Mouse (Mus musculus) liver, embryonic 11.5 days (tissue): ENCODE measurements around the gene Mroh3. TPM values are rescaled to one million over a fixed set of nuclear protein-coding genes. Genes with fewer than 3 reads are reported as not detected.
A peak's percentile ranks its signal among the peaks of the same experiment; 100 is the strongest.

ENCODE experiments used
- ATAC-seq: fragments of 200-750 bp; cut with Nextera tagmentation; replicated peaks from 2 replicates; pipeline ENCODE4 v1.8.0; 2017; ENCODE audit warnings: moderate number of reproducible peaks, mild to moderate bottlenecking, moderate TSS enrichment, moderate library complexity; ENCODE audit not compliant: low FRiP score
- DNase-seq: peaks from one replicate; pipeline ENCODE4 v3.0.0-alpha.2; 2017; ENCODE audit warnings: low spot score
- H3K27ac ChIP-seq: fragments of 300-500 bp; sonication (generic); 2 replicates; pipeline ENCODE4 v1.5.1; 2014; ENCODE audit warnings: mild to moderate bottlenecking, low read depth, low read length, control low read depth
- H3K27me3 ChIP-seq: fragments of 300-500 bp; sonication (generic); replicated peaks from 2 replicates; pipeline ENCODE4 v1.6.1; 2014; ENCODE audit warnings: low read length, mixed read lengths; ENCODE audit not compliant: control insufficient read depth, insufficient read depth
- H3K36me3 ChIP-seq: fragments of 300-500 bp; sonication (generic); 2 replicates; pipeline ENCODE4 v1.6.1; 2014; ENCODE audit warnings: mild to moderate bottlenecking, low read length, moderate library complexity, mixed read lengths; ENCODE audit not compliant: control insufficient read depth, insufficient read depth
- H3K4me1 ChIP-seq: fragments of 300-500 bp; sonication (generic); replicated peaks from 2 replicates; pipeline ENCODE4 v1.6.1; 2014; ENCODE audit warnings: low read length, mixed read lengths; ENCODE audit not compliant: control insufficient read depth, insufficient read depth
- H3K4me2 ChIP-seq: fragments of 300-500 bp; sonication (generic); 2 replicates; pipeline ENCODE4 v1.6.1; 2014; ENCODE audit warnings: mild to moderate bottlenecking, control low read depth, moderate library complexity
- H3K4me3 ChIP-seq: fragments of 300-500 bp; sonication (generic); 2 replicates; pipeline ENCODE4 v1.5.1; 2014; ENCODE audit warnings: low read depth, low read length, control low read depth
- H3K9ac ChIP-seq: fragments of 300-500 bp; sonication (generic); 2 replicates; pipeline ENCODE4 v1.6.1; 2014; ENCODE audit warnings: low read depth, low read length, control low read depth
- H3K9me3 ChIP-seq: fragments of 300-500 bp; sonication (generic); 2 replicates; pipeline ENCODE4 v1.6.1; 2016; ENCODE audit warnings: low read length, inconsistent platforms, mixed read lengths; ENCODE audit not compliant: control insufficient read depth
- WGBS: fragments of 180-500 bp; shearing (Covaris S2); extraction: QIAGEN DNeasy Blood & Tissue Kit; methylation state at CpG from one replicate; pipeline ENCODE4 v1.1.7; 2014; 5-methylcytosine and 5-hydroxymethylcytosine counted together
- polyA plus RNA-seq: library from polyadenylated mRNA; unstranded; fragments of >200 nt; fragmentation: Nextera tagmentation; extraction: Ambion mirVana; gene quantifications from 2 replicates; pipeline ENCODE4 v1.2.1, GENCODE M21; 2014

The Mroh3 gene
- polyA plus RNA-seq, 1 experiment from 2014 or later, result not detected

DNA sequence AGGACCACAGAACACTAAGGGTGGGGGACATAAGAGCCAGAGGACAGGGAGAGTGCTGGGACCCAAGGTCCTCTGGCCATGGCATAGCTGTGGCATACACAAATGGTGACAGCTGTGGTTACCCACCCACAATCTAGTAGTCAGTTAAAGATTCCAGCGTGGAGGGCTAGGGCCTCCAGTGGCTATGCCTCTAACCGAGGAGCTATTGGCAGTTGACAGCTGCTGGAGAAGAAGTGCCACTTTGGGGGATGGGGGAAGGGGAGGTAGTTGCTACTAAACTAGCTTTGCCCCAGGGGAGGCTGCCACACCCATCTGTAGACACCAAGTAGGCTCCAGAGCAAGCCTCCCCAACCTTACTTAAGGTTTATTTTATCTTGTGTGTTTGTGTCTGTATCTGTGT is 40.8 kb upstream of the Mroh3 start:
- WGBS, result 26% methylated on average over 2 of the region's 2 CpGs
- Histone ChIP-seq H3K9me3 (no peaks in the 10 kb centered on the region), H3K27ac (no peak overlapping the region), H3K4me2 (no peak overlapping the region), H3K36me3 (no peaks in the 10 kb centered on the region), H3K9ac (no peak overlapping the region), H3K4me3 (no peak overlapping the region), H3K27me3 (peaks cover 20% of the 10 kb centered on the region), H3K4me1 (no peaks in the 10 kb centered on the region)
- DNase-seq (no peak), ATAC-seq (no peak)

DNA sequence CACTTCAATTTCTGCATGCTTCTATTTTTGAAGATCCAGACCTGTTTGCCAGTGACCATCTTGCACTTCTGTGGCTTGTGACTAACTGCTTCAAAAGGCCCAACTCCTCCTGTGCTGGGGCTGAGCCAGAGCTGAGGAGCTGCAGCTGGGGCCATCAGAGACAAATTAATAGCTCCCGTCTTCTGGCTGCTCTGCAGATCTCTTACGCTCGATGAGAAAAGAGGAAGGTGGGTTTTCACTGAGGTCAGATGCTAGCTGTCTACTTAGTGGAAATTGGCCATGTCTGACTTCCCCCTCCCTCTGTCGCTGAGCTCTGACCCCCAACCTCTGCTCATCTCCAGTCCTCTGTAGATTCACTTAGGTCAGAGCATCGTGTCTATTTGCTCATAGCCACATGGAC is 37.0 kb upstream of the Mroh3 start:
- H3K27me3 ChIP-seq, result 0 out of 2 replicates have a peak, but pooled peaks cover 2% of the 10 kb centered on the region
- no peak overlapping the region for H3K27ac ChIP-seq
- DNase-seq, result no peak
- WGBS, result 33% methylated on average over 5 of the region's 5 CpGs
- no peak for ATAC-seq
- H3K4me1 ChIP-seq, result no peaks in the 10 kb centered on the region
- no peaks in the 10 kb centered on the region for H3K36me3 ChIP-seq
- H3K9me3 ChIP-seq, result no peaks in the 10 kb centered on the region
- H3K9ac ChIP-seq, result no peak overlapping the region
- no peak overlapping the region for H3K4me3 ChIP-seq
- no peak overlapping the region for H3K4me2 ChIP-seq

DNA sequence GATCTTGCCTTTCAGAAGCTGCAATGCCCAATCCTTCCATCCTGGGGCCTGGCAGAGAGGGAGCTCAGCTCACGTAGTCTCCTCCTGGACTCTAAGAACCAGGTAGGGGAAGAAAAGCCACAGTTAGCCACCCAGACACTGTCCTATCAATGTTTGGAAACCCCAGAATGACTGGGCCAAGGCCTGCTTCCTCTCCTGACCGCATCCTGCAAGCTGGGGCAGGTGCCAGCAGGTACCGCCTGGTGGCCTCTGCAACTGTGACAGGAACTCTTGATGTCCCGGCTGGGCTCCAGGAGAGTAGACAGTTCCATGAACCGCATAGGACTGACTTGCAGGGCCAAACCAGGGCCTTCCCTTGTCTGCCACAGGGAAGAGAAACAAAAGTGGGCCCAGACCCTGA is 34.8 kb upstream of the Mroh3 start:
- no peak overlapping the region for H3K4me2 ChIP-seq
- DNase-seq, result no peak
- no peak overlapping the region for H3K4me3 ChIP-seq
- 79% methylated on average over 5 of the region's 5 CpGs for WGBS
- H3K36me3 ChIP-seq, result no peaks in the 10 kb centered on the region
- 0 out of 2 replicates have a peak, but pooled peaks cover 2% of the 10 kb centered on the region for H3K27me3 ChIP-seq
- no peaks in the 10 kb centered on the region for H3K4me1 ChIP-seq
- no peak for ATAC-seq
- no peaks in the 10 kb centered on the region for H3K9me3 ChIP-seq
- no peak overlapping the region for H3K9ac ChIP-seq
- no peak overlapping the region for H3K27ac ChIP-seq

DNA sequence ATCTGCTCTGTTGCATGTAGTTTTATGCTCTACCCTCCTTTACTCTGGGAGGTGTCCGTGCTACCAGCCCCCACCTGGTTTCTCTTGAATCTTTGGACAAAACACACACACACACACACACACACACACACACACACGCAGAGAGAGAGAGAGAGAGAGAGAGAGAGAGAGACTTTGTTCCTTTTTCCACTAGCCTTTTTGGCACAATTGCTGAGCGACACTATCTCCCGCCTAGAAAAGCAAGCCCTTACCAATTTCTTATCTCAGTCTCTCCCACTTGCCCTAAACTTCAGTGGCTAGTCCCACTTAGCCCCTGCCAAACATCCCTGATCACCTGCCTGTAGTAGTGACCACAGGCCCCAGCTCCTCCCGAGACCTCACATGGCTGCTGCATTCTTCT is 31.8 kb upstream of the Mroh3 start:
- WGBS, result 78% methylated on average over 4 of the region's 5 CpGs

DNA sequence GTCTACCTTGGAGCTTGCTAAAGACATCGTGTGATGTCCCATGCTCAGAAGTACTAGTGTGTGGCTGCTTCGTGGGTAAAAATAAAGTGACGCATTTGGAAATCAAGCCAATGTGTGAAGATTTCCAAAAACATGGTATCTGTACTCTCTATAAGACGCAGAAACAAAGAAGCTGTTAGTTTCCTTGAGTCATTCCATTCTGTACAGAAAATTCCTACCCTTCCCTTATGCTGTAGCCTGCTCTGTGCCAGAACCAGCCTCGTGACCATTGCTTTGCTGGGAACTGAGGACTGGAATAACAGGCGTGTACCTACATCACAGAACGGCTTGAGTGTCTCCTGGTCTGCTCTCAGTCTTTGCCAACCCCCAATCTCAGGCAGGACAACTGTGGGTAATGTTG is 29.2 kb upstream of the Mroh3 start:
- DNase-seq (no peak), ATAC-seq (no peak)
- H3K27me3 ChIP-seq, result no peaks in the 10 kb centered on the region
- H3K27ac ChIP-seq, result no peak overlapping the region
- H3K4me2 ChIP-seq, result no peak overlapping the region
- 83% methylated on average over 7 of the region's 7 CpGs for WGBS
- no peak overlapping the region for H3K4me3 ChIP-seq
- H3K9me3 ChIP-seq, result no peaks in the 10 kb centered on the region
- H3K4me1 ChIP-seq, result no peaks in the 10 kb centered on the region
- H3K9ac ChIP-seq, result no peak overlapping the region
- no peaks in the 10 kb centered on the region for H3K36me3 ChIP-seq

More for the DNA sequence above, 31.8 kb upstream of the Mroh3 start:
- Histone ChIP-seq H3K4me3 (no peak overlapping the region), H3K4me1 (no peaks in the 10 kb centered on the region), H3K27me3 (0 out of 2 replicates have a peak, but pooled peaks cover 2% of the 10 kb centered on the region), H3K4me2 (no peak overlapping the region), H3K36me3 (no peaks in the 10 kb centered on the region), H3K9ac (no peak overlapping the region), H3K27ac (no peak overlapping the region), H3K9me3 (no peaks in the 10 kb centered on the region)
- ATAC-seq (no peak), DNase-seq (no peak)

DNA sequence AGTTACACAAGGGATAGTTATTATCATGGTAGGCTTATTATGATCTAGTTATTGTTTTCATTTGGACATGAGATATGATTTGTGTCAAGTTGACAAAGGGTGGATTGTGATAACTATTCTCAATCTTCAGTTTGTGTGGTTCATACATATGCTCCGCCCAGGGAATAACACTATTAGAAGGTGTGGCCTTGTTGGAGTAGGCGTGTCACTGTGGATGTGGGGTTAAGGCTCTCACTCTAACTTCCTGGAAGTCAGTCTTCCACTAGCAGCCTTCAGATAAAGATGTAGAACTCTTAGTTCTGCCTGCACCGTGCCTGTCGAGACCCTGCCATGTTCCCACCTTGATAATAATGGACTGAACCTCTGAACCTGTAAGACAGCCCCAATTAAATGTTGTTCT is 25.9 kb upstream of the Mroh3 start:
- Histone ChIP-seq H3K4me1 (no peaks in the 10 kb centered on the region), H3K9me3 (no peaks in the 10 kb centered on the region), H3K9ac (no peak overlapping the region), H3K4me3 (no peak overlapping the region), H3K4me2 (no peak overlapping the region), H3K27me3 (peaks cover 19% of the 10 kb centered on the region), H3K36me3 (no peaks in the 10 kb centered on the region), H3K27ac (no peak overlapping the region)
- 71% methylated on average over 4 of the region's 4 CpGs for WGBS
- no peak for ATAC-seq
- DNase-seq, result no peak

DNA sequence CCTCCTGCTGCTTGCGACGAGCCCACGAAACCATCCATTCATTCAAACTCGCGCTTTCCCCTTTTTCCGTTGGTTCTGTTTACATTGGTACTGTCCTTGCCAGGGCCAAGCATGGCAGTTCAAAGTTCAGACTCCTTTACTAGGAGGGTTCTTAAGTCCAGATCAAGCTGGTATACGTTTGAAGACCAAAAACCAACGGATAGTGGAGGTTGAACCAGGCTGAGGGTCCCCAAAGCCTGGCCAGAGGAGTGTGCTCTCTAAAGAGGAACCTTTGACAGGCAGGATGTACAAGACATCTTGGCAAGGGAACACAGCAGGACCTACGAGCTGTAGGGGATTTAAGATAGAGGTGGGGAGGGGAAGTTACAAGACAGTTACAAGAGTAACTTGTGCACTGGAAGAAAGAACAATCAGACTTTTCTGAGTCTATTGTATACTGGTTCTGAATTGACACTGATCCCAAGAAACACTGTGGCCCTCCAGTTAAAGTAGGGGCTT is 22.0 kb upstream of the Mroh3 start:
- WGBS, result 2% methylated on average over 9 of the region's 9 CpGs

DNA sequence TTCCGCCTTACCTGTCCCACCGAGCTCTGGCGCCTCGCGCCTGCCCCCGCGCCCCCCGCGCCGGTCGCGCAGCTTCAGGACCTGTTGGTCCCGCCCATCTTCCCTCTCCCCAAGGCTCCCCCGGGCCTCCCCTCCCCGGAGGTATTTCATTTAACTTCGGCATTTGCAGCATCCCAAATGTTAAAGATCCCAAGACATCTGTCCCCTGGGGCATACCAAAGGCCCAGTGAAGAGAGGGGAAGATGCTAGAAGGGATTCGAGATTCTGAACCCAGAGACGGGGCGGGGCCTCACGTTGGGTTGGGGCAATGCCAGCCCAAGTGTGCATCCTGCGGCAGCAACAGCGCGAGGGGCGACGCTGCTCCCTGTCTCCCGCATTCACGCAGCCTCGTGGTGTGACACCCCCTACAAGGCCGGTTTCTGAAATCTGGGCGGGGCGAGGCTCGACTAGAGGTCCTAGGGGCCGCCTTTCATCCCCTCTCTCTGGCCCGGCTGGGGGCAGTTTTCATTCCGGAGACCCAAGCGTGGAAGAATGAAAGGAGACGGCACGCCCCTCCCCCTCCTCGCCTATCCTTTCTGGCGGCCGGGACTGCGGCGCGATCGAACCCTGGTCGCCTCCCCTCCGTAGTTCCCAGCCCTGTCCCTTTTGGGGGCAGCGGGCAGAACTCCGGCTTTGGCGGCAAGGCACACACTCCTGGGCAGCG is 21.4 kb upstream of the Mroh3 start, which contains the start of gene Inava:
Gene Inava (minus strand): TSS at position 373 of the 703 bp plus-strand sequence.
- H3K36me3 ChIP-seq, result no peaks in the 10 kb centered on the region
- H3K4me1 ChIP-seq, result peaks cover 16% of the 10 kb centered on the region
- peaks cover 43% of the 10 kb centered on the region for H3K27me3 ChIP-seq
- H3K9me3 ChIP-seq, result no peaks in the 10 kb centered on the region
- peak within 1 kb of the TSS; percentile 85 for H3K4me2 ChIP-seq
- 1% methylated on average over 51 of the region's 51 CpGs for whole genome bisulfite sequencing
- ATAC-seq (peak; percentile 65), DNase-seq (peak; percentile 74)
- H3K4me3 ChIP-seq, result peak within 1 kb of the TSS; percentile 57
- H3K9ac ChIP-seq, result peak within 1 kb of the TSS; percentile 57
- H3K27ac ChIP-seq, result peak within 1 kb of the TSS; percentile 43

More for the DNA sequence above, 22.0 kb upstream of the Mroh3 start:
- H3K4me3 ChIP-seq, result peak overlapping the region; percentile 57
- peak overlapping the region; percentile 85 for H3K4me2 ChIP-seq
- H3K9me3 ChIP-seq, result no peaks in the 10 kb centered on the region
- ATAC-seq (no peak), DNase-seq (no peak)
- peaks cover 43% of the 10 kb centered on the region for H3K27me3 ChIP-seq
- H3K4me1 ChIP-seq, result peaks cover 11% of the 10 kb centered on the region; the same call in 1 of the 2 replicates
- peak overlapping the region; percentile 57 for H3K9ac ChIP-seq
- H3K36me3 ChIP-seq, result no peaks in the 10 kb centered on the region
- peak overlapping the region; percentile 43; the same call in 1 of the 2 replicates for H3K27ac ChIP-seq
